Mouse (Mus musculus): ENCODE measurements around the gene Adgrl4.

GRCm38 (mm10) chr3:151551002-151551401 is 113.3 kb downstream of the Adgrl4 start:
- TF ChIP-seq CTCF (IDR thresholded peaks at IDR 0.05; ENCODE audit: borderline replicate concordance, insufficient read depth, low read length) (no peak), POLR2A (IDR thresholded peaks at IDR 0.05; ENCODE audit: low read depth, low read length) (no peak)

Measured in embryonic fibroblast, embryonic 13.5 days (primary cell).